Mouse (Mus musculus): ENCODE data around the gene 2200002D01Rik.

GRCm38 (mm10) chr7:29280801-29281200, 32.5 kb upstream of the 2200002D01Rik start:
- TF ChIP-seq CTCF (conservative IDR thresholded peaks at IDR 0.05; ENCODE audit: insufficient read depth, insufficient read length, low read depth, low read length), result no peak
- TF ChIP-seq POLR2A (IDR thresholded peaks at IDR 0.05; ENCODE audit: low read depth, low read length), result no peak
